Mouse (Mus musculus): ENCODE results near the gene Zfp704. TPM values are rescaled to one million over a fixed set of nuclear protein-coding genes. Genes with fewer than 3 reads are reported as not detected.

Gene Zfp704
- polyA plus RNA-seq, 1 experiment from 2014 or later = 7.9 TPM

DNA sequence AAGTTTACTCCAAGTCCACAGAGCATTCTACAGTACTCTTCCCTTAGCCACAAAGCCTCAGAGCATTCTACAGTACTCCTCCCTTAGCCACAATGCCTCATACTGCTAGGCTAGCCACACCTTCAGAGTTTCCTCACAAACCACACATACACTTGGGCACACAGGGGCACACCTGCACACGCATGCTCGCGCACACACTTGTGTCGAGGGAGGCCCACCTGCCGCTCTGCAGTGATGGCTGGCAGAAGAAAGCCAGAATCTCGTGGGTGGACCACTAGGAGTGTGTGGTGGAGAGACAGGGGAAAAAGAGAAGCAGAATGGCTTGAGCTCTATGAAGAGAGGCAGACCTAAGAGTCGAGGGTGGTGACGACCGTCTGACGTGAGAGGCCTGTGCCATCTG lies 97.7 kb downstream of the Zfp704 start:
- no peaks in the 10 kb centered on the region for H3K27me3 ChIP-seq (ENCODE audit: insufficient read depth, low read length)
- ATAC-seq (replicated peaks; ENCODE audit: low FRiP score, low read depth) (no peak), DNase-seq (ENCODE audit: low spot score) (no peak)
- TF ChIP-seq CTCF (IDR thresholded peaks at IDR 0.05; ENCODE audit: low read depth) = no peak
- no peak overlapping the region for H3K27ac ChIP-seq
- no peaks in the 10 kb centered on the region for H3K4me1 ChIP-seq (replicated peaks; ENCODE audit: insufficient read depth, low read length)
- no peaks in the 10 kb centered on the region for H3K36me3 ChIP-seq (ENCODE audit: insufficient read depth, low read length)
- H3K9ac ChIP-seq (ENCODE audit: low read depth, low read length) = no peak overlapping the region
- no peaks in the 10 kb centered on the region for H3K9me3 ChIP-seq (replicated peaks; ENCODE audit: low read length)
- H3K4me2 ChIP-seq (ENCODE audit: low read length) = no peak overlapping the region
- no peak overlapping the region for H3K4me3 ChIP-seq (replicated peaks; ENCODE audit: low read depth, low read length)
- WGBS = 93% methylated on average over 10 of the region's 10 CpGs

DNA sequence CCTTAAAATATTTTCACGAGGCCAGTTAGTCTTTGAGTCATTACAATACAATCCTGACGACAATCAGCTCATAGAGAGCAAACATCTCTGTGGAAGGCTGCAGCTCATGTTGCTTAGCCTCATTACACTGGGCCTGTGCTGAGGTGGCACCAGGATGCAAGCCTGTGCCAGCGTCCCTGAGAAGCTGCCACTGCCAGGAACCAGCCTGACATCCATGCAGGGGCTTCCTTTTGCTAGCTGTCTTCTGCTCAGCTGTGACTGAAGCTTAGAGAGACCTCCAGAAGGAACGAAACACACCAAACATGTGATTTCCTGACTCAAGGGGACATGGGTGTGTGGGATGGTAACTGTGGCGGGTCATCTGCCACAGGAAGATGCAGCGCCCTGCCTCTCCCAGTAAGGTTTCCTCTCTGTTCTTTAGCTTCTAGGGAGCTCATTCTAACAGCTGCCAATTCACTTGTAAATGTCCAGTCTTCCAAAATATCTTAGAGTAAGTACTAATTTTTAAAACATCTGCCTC lies 104.1 kb downstream of the Zfp704 start:
- no peak for TF ChIP-seq CTCF (IDR thresholded peaks at IDR 0.05; ENCODE audit: low read depth)
- H3K36me3 ChIP-seq (ENCODE audit: insufficient read depth, low read length) = no peaks in the 10 kb centered on the region
- DNase-seq (ENCODE audit: low spot score) (no peak), ATAC-seq (replicated peaks; ENCODE audit: low FRiP score, low read depth) (no peak)
- no peak overlapping the region for H3K4me3 ChIP-seq (replicated peaks; ENCODE audit: low read depth, low read length)
- H3K27ac ChIP-seq = no peak overlapping the region
- WGBS = 58% methylated on average over 6 of the region's 6 CpGs
- H3K4me1 ChIP-seq (replicated peaks; ENCODE audit: insufficient read depth, low read length) = 0 out of 2 replicates have a peak, but pooled peaks cover 5% of the 10 kb centered on the region
- H3K27me3 ChIP-seq (ENCODE audit: insufficient read depth, low read length) = no peaks in the 10 kb centered on the region
- H3K9me3 ChIP-seq (replicated peaks; ENCODE audit: low read length) = no peaks in the 10 kb centered on the region
- H3K4me2 ChIP-seq (ENCODE audit: low read length) = no peak overlapping the region
- H3K9ac ChIP-seq (ENCODE audit: low read depth, low read length) = no peak overlapping the region

DNA sequence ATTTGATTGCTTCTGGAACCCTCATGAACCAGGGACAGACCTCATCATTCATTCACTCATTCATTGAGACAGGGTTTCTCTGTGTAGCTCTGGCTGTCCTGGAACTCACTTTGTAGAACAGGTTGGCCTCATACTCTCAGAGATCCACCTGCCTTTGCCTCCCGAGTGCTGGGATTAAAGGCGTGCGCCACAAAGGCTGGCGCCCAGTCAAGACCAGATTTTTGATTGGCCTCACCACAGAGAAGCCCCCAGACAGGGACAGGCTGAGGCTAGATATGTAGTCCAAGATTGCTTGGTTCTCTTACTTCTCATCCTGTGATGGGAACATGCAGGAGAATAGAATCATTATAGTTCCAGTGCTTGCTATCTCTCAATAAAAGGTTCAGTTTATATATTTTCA lies 105.5 kb downstream of the Zfp704 start:
- Histone ChIP-seq H3K27me3 (ENCODE audit: insufficient read depth, low read length) (no peaks in the 10 kb centered on the region), H3K9ac (ENCODE audit: low read depth, low read length) (no peak overlapping the region), H3K36me3 (ENCODE audit: insufficient read depth, low read length) (no peaks in the 10 kb centered on the region), H3K9me3 (replicated peaks; ENCODE audit: low read length) (no peaks in the 10 kb centered on the region), H3K4me1 (replicated peaks; ENCODE audit: insufficient read depth, low read length) (peaks cover 16% of the 10 kb centered on the region), H3K4me2 (ENCODE audit: low read length) (no peak overlapping the region), H3K27ac (no peak overlapping the region), H3K4me3 (replicated peaks; ENCODE audit: low read depth, low read length) (no peak overlapping the region)
- DNase-seq (ENCODE audit: low spot score) (no peak), ATAC-seq (replicated peaks; ENCODE audit: low FRiP score, low read depth) (no peak)
- 90% methylated on average over 4 of the region's 4 CpGs for whole genome bisulfite sequencing
- TF ChIP-seq CTCF (IDR thresholded peaks at IDR 0.05; ENCODE audit: low read depth) = no peak

DNA sequence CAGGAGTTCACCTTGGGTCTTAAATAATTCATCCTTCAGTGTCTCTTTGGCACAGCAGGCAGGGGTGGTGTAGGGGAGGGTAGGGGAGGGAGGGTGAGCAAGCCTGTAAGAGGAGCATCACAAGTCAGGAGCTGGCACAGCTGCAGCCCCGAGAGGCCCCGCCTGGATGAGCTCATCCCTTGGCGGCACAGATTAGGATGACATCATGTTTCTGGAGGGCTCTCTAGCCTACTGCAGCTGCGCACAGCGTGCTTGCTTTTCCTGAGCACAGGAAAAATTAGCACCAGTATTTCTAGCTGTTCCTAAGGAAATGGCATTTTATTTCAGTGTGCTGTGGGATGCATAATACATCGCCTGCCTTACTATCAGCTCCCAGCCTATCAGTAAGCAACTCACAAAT lies 109.2 kb downstream of the Zfp704 start:
- H3K27ac ChIP-seq = no peak overlapping the region
- no peaks in the 10 kb centered on the region for H3K27me3 ChIP-seq (ENCODE audit: insufficient read depth, low read length)
- no peaks in the 10 kb centered on the region for H3K9me3 ChIP-seq (replicated peaks; ENCODE audit: low read length)
- peaks cover 20% of the 10 kb centered on the region for H3K4me1 ChIP-seq (replicated peaks; ENCODE audit: insufficient read depth, low read length)
- 14% methylated on average over 6 of the region's 6 CpGs for WGBS
- DNase-seq (ENCODE audit: low spot score) (peak; percentile 94), ATAC-seq (replicated peaks; ENCODE audit: low FRiP score, low read depth) (peak; percentile 94)
- H3K4me3 ChIP-seq (replicated peaks; ENCODE audit: low read depth, low read length) = no peak overlapping the region
- H3K9ac ChIP-seq (ENCODE audit: low read depth, low read length) = no peak overlapping the region
- no peaks in the 10 kb centered on the region for H3K36me3 ChIP-seq (ENCODE audit: insufficient read depth, low read length)
- no peak for TF ChIP-seq CTCF (IDR thresholded peaks at IDR 0.05; ENCODE audit: low read depth)
- H3K4me2 ChIP-seq (ENCODE audit: low read length) = no peak overlapping the region

DNA sequence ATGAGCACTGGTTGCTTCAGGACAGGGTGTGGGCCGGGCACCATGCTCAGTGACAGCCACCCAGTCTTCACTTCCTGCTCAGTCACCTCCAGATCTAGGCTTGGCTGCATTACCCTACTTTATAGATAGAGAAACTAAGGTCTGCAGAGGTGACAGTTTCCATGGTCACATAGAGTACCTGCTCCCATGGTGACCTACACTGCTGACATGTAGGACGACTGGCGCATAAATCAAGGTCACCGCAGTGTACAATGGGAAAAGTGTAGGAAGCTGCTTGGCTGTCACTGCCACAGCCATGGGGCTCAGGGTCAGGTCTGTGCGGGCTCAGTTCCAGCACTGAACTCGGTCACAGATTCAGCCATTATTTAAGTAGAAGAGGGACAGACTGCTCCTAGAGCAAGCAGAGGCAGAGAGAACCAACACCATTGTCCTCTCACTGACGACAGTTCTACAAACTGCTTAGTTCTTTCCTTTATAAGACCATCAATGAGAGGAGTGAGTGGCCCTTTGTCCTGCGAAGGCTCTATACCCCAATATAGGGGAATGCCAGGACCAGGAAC lies 109.8 kb downstream of the Zfp704 start:
- no peaks in the 10 kb centered on the region for H3K27me3 ChIP-seq (ENCODE audit: insufficient read depth, low read length)
- DNase-seq (ENCODE audit: low spot score) = peak; percentile 32
- 32% methylated on average over 8 of the region's 8 CpGs for WGBS
- ATAC-seq (replicated peaks; ENCODE audit: low FRiP score, low read depth) = peak; percentile 69
- H3K9me3 ChIP-seq (replicated peaks; ENCODE audit: low read length) = no peaks in the 10 kb centered on the region
- no peaks in the 10 kb centered on the region for H3K36me3 ChIP-seq (ENCODE audit: insufficient read depth, low read length)
- H3K27ac ChIP-seq = no peak overlapping the region
- TF ChIP-seq CTCF (IDR thresholded peaks at IDR 0.05; ENCODE audit: low read depth) = no peak
- no peak overlapping the region for H3K4me3 ChIP-seq (replicated peaks; ENCODE audit: low read depth, low read length)
- H3K9ac ChIP-seq (ENCODE audit: low read depth, low read length) = no peak overlapping the region
- H3K4me2 ChIP-seq (ENCODE audit: low read length) = 0 out of 2 replicates have a peak overlapping the region, but pooled peaks have one; percentile 21
- H3K4me1 ChIP-seq (replicated peaks; ENCODE audit: insufficient read depth, low read length) = peaks cover 20% of the 10 kb centered on the region

DNA sequence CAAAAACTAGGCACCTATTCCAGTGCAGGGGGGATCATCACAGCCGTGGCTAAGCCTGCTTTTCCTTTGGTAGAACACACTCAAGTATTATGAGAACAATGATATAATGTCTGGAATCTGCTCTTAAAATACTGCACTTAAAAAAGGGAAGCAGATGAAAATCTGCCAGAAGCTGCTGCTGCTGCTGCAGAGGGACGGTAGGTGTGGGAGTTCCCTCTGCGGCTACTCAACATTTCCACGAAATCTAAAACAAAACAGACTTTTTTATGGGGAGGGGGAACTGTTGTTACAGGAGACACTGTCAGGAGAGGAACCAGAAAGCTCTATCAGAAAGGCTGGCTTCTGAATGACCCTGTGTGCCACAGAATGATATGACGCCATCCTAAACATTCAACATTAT lies 110.4 kb downstream of the Zfp704 start:
- Histone ChIP-seq H3K9me3 (replicated peaks; ENCODE audit: low read length) (no peaks in the 10 kb centered on the region), H3K4me1 (replicated peaks; ENCODE audit: insufficient read depth, low read length) (peaks cover 20% of the 10 kb centered on the region), H3K4me3 (replicated peaks; ENCODE audit: low read depth, low read length) (no peak overlapping the region), H3K36me3 (ENCODE audit: insufficient read depth, low read length) (no peaks in the 10 kb centered on the region), H3K9ac (ENCODE audit: low read depth, low read length) (no peak overlapping the region), H3K27me3 (ENCODE audit: insufficient read depth, low read length) (no peaks in the 10 kb centered on the region), H3K27ac (no peak overlapping the region), H3K4me2 (ENCODE audit: low read length) (peak overlapping the region; percentile 5; the same call in 1 of the 2 replicates)
- ATAC-seq (replicated peaks; ENCODE audit: low FRiP score, low read depth) (no peak), DNase-seq (ENCODE audit: low spot score) (peak; percentile 41)
- WGBS = 27% methylated on average over 5 of the region's 5 CpGs
- TF ChIP-seq CTCF (IDR thresholded peaks at IDR 0.05; ENCODE audit: low read depth) = no peak

DNA sequence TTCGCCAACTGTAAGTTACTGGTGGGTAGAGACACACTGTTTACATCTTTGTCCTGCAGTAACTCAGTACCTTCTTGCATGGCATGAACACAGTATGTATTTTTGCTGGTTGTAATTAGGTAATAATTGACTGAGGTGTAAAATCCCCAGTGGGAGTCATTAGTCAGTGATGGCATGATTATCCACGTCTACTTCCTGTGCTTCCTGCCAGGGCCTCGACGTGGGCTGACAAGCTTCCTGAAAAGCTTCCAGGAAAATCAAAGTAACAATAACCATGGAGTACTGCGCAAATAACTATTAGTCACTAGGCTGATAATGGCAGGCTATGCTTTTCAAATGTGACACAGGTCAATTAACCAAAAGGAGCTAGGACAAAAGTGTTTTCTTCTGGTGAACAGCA lies 112.6 kb downstream of the Zfp704 start:
- ATAC-seq (replicated peaks; ENCODE audit: low FRiP score, low read depth) (no peak), DNase-seq (ENCODE audit: low spot score) (no peak)
- Histone ChIP-seq H3K36me3 (ENCODE audit: insufficient read depth, low read length) (no peaks in the 10 kb centered on the region), H3K9ac (ENCODE audit: low read depth, low read length) (no peak overlapping the region), H3K27me3 (ENCODE audit: insufficient read depth, low read length) (no peaks in the 10 kb centered on the region), H3K9me3 (replicated peaks; ENCODE audit: low read length) (no peaks in the 10 kb centered on the region), H3K27ac (0 out of 2 replicates have a peak overlapping the region, but pooled peaks have one; percentile 4), H3K4me3 (replicated peaks; ENCODE audit: low read depth, low read length) (no peak overlapping the region), H3K4me1 (replicated peaks; ENCODE audit: insufficient read depth, low read length) (peaks cover 20% of the 10 kb centered on the region), H3K4me2 (ENCODE audit: low read length) (no peak overlapping the region)
- no peak for TF ChIP-seq CTCF (IDR thresholded peaks at IDR 0.05; ENCODE audit: low read depth)
- WGBS = 45% methylated on average over 5 of the region's 5 CpGs
